Mouse (Mus musculus) kidney, embryonic 14.5 days (tissue): ENCODE measurements around the gene Hmgb1. TPM values are rescaled to one million over a fixed set of nuclear protein-coding genes. Genes with fewer than 3 reads are reported as not detected.

Experiments used
- ATAC-seq: fragments of 200-750 bp; cut with Nextera tagmentation; 2 replicates; pipeline ENCODE4 v1.8.0; 2017; ENCODE audit warnings: moderate number of reproducible peaks, mild to moderate bottlenecking, moderate TSS enrichment, moderate library complexity; ENCODE audit not compliant: low FRiP score, low TSS enrichment
- H3K27ac ChIP-seq: fragments of 300-500 bp; sonication (generic); 2 replicates; pipeline ENCODE4 v1.5.1; 2014; ENCODE audit warnings: low read depth, mild to moderate bottlenecking, low read length, moderate library complexity, mixed read lengths
- H3K27me3 ChIP-seq: fragments of 300-500 bp; sonication (generic); 2 replicates; pipeline ENCODE4 v1.6.1; 2014; ENCODE audit warnings: mild to moderate bottlenecking, low read length; ENCODE audit not compliant: control insufficient read depth, insufficient read depth
- H3K36me3 ChIP-seq: fragments of 300-500 bp; sonication (generic); 2 replicates; pipeline ENCODE4 v1.6.1; 2014; ENCODE audit warnings: low read length, mixed read lengths; ENCODE audit not compliant: control insufficient read depth, insufficient read depth
- H3K4me1 ChIP-seq: fragments of 300-500 bp; sonication (generic); 2 replicates; pipeline ENCODE4 v1.6.1; 2014; ENCODE audit warnings: low read length, mixed read lengths; ENCODE audit not compliant: control insufficient read depth, insufficient read depth
- H3K4me2 ChIP-seq: fragments of 300-500 bp; sonication (generic); replicated peaks from 2 replicates; pipeline ENCODE4 v1.6.1; 2014; ENCODE audit warnings: low read depth, mild to moderate bottlenecking, low read length
- H3K4me3 ChIP-seq: fragments of 300-500 bp; sonication (generic); 2 replicates; pipeline ENCODE4 v1.5.1; 2014; ENCODE audit warnings: mild to moderate bottlenecking, low read length
- H3K9ac ChIP-seq: fragments of 300-500 bp; sonication (generic); 2 replicates; pipeline ENCODE4 v1.6.1; 2014; ENCODE audit warnings: low read depth, mild to moderate bottlenecking, low read length, moderate library complexity
- H3K9me3 ChIP-seq: fragments of 300-500 bp; sonication (generic); 2 replicates; pipeline ENCODE4 v1.6.1; 2016; ENCODE audit warnings: low read length; ENCODE audit not compliant: control insufficient read depth
- WGBS: fragments of 180-500 bp; shearing (Covaris S2); extraction: QIAGEN DNeasy Blood & Tissue Kit; methylation state at CpG from one replicate; pipeline ENCODE4 v1.1.7; 2014; 5-methylcytosine and 5-hydroxymethylcytosine counted together
- polyA plus RNA-seq: library from polyadenylated mRNA; unstranded; fragments of >200 nt; fragmentation: Nextera tagmentation; extraction: Ambion mirVana; gene quantifications from 2 replicates; pipeline ENCODE4 v1.2.1, GENCODE M21; 2014

Hmgb1 gene
- polyA plus RNA-seq, 1 experiment from 2014 or later, result 1,862 TPM

DNA sequence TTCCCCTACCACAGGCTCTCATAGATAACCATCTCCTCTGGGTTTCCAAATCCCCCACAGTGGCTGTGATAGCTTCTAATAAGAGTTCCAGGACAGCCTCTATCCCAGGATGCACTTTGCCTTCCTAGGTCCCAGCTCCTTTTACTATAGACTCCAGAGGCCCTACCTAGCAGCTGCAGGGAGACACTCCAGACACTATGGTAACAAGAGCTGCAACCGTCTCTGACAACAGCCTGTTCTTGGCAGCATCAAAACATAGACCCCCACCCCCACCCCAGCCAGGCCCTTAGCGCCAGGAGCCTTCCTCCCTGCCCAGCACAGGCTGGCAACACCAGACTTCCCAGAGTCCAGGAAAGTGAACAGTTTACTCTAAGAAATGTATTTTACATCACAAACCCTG is 181.2 kb downstream of the Hmgb1 start:
- Histone ChIP-seq H3K27me3 (no peaks in the 10 kb centered on the region), H3K4me2 (no peak overlapping the region), H3K4me3 (no peak overlapping the region), H3K9ac (0 out of 2 replicates have a peak overlapping the region, but pooled peaks have one; percentile 4), H3K36me3 (no peaks in the 10 kb centered on the region), H3K4me1 (peaks cover 36% of the 10 kb centered on the region), H3K9me3 (no peaks in the 10 kb centered on the region), H3K27ac (peak overlapping the region; percentile 82)
- ATAC-seq, result no peak
- WGBS, result 30% methylated on average over 2 of the region's 2 CpGs

DNA sequence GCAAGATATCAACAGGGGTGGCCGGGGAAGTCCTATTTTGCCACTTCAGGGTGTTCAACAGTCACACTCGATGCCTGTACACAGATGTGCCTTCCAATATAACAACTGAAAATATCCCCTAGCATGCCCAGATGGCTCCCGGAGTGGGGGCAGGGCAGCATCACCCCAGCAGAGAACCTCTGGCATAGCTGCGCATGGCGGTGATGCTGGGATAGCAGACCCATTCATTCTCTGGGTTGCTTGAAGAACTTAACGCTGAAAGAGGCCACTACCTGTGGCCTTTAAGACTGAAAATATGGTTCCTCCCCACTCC is 181.5 kb downstream of the Hmgb1 start:
- no peaks in the 10 kb centered on the region for H3K27me3 ChIP-seq
- H3K9me3 ChIP-seq, result no peaks in the 10 kb centered on the region
- peak overlapping the region; percentile 82 for H3K27ac ChIP-seq
- H3K4me3 ChIP-seq, result no peak overlapping the region
- H3K4me1 ChIP-seq, result peaks cover 36% of the 10 kb centered on the region
- H3K4me2 ChIP-seq, result 0 out of 2 replicates have a peak overlapping the region, but pooled peaks have one; percentile 12
- WGBS, result 65% methylated on average over 6 of the region's 6 CpGs
- H3K9ac ChIP-seq, result 0 out of 2 replicates have a peak overlapping the region, but pooled peaks have one; percentile 4
- no peak for ATAC-seq
- H3K36me3 ChIP-seq, result no peaks in the 10 kb centered on the region

DNA sequence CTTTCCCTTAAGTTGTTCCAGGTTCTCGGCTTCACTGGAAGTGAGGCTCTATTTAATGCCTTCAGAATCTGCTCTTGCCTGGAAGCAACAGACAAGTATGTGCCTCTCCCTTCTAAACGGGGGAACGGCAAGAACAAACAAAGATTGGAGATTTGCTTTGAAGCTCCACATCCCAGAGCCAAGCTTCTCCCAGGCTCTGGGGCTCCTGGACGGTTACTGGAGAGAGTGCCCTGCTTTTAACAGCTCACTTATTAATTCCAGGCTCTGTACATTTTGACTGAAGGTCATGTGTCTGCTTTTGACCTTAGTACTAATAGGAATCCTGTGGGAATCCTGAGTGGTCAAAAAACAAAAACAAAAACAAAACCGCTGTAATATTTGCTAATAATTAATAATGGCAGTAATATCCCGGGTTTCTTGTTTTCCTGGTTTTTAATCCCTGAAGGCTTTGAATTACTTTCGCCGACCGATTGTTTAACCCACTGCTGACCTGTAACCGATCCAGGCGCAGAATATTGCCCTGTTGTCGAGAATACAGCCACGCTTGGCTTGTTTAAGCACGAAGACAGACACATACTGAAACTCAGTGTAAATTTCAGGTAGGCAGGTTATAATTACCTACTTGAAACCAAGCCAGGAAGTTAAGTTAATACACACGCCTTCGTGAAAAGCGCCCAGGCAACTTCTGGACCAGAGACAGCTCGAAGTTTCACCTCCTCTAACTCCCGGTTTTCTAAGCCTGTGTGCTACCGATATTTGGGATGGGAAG is 182.1 kb downstream of the Hmgb1 start:
- H3K27ac ChIP-seq, result peak overlapping the region; percentile 82
- no peaks in the 10 kb centered on the region for H3K9me3 ChIP-seq
- peaks cover 33% of the 10 kb centered on the region for H3K4me1 ChIP-seq
- ATAC-seq, result no peak
- WGBS, result 24% methylated on average over 20 of the region's 20 CpGs
- H3K4me2 ChIP-seq, result 0 out of 2 replicates have a peak overlapping the region, but pooled peaks have one; percentile 12
- H3K36me3 ChIP-seq, result no peaks in the 10 kb centered on the region
- no peaks in the 10 kb centered on the region for H3K27me3 ChIP-seq
- no peak overlapping the region for H3K9ac ChIP-seq
- H3K4me3 ChIP-seq, result no peak overlapping the region

DNA sequence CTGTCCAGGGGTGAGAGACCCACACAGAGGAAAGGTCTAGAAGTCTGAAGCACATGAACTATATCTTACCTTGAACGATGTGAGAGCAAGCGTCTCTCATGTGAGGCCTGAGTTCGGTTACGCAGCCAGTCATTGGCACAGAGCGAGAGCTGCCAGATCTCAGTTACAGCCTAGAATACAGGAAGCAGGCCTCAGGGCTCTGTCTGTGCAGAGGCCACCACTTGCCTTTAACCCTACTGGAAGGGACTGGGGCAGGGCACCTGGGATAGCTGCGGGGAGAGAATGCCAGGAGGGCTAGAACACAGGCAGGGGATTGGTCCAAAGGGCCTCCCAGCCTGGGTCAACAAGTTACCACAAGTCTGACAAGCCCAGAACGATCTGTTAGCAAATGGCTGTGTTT is 184.5 kb downstream of the Hmgb1 start:
- Histone ChIP-seq H3K9me3 (no peaks in the 10 kb centered on the region), H3K4me2 (no peak overlapping the region), H3K27me3 (no peaks in the 10 kb centered on the region), H3K27ac (no peak overlapping the region), H3K9ac (no peak overlapping the region), H3K4me3 (no peak overlapping the region), H3K36me3 (no peaks in the 10 kb centered on the region), H3K4me1 (peaks cover 22% of the 10 kb centered on the region)
- ATAC-seq, result no peak
- 93% methylated on average over 7 of the region's 7 CpGs for WGBS

DNA sequence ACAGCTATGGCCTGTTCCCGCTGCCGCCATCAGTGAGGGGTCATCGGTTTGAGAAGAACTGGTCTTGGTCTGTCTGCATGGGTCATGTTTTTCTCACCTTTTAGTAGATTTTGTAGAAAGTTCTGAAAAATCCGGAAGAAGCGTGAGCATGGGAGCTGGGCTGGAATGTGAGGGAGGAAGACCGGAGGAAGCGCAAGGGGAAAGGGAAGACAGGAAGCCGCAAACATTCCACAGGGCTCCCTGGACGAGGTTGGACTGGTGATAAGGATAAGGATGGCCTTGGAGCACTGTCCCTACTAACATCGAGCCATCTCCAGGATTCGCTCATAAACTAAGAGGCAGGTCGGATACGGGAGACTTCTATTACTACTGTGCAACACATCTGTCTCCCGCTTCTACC is 185.8 kb downstream of the Hmgb1 start:
- ATAC-seq, result no peak
- 77% methylated on average over 14 of the region's 14 CpGs for WGBS

DNA sequence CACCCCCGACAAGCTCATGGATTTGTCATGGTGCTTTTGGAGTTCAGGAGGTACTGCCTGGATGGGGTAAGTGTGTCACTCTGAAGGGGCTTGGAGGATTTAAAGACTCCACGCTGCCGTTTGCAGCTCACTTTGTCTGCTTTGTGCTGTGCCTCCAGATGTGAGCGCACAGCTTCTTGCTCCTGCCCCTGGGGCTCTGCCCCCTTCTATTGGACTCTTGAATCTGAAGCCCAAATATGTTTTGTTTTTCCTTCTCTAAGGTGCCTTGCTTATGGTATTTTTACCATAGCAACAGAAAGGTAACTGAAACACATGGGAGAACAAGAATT is 187.6 kb downstream of the Hmgb1 start:
- ATAC-seq, result no peak
- no peak overlapping the region for H3K4me2 ChIP-seq
- no peak overlapping the region for H3K9ac ChIP-seq
- 64% methylated on average over 4 of the region's 4 CpGs for WGBS
- H3K27me3 ChIP-seq, result no peaks in the 10 kb centered on the region
- H3K4me3 ChIP-seq, result no peak overlapping the region
- no peak overlapping the region for H3K27ac ChIP-seq
- peaks cover 12% of the 10 kb centered on the region; the same call in 1 of the 2 replicates for H3K4me1 ChIP-seq
- no peaks in the 10 kb centered on the region for H3K36me3 ChIP-seq
- no peaks in the 10 kb centered on the region for H3K9me3 ChIP-seq

More for the DNA sequence above, 185.8 kb downstream of the Hmgb1 start:
- Histone ChIP-seq H3K4me1 (peaks cover 29% of the 10 kb centered on the region), H3K4me3 (no peak overlapping the region), H3K27ac (no peak overlapping the region), H3K27me3 (no peaks in the 10 kb centered on the region), H3K36me3 (no peaks in the 10 kb centered on the region), H3K4me2 (no peak overlapping the region), H3K9me3 (no peaks in the 10 kb centered on the region), H3K9ac (no peak overlapping the region)

Other genes with a start within 250 kb of the Hmgb1 start
- 0.47 TPM in 1 of 2 replicates, not detected in the other for gene Gm42791, start 189.3 kb downstream of the Hmgb1 start, polyA plus RNA-seq
- 44.2 and 53.9 TPM in 2 replicates for gene Uspl1, start 139 bp downstream of the Hmgb1 start, polyA plus RNA-seq
- gene Alox5ap, start 80.3 kb upstream of the Hmgb1 start, polyA plus RNA-seq, result 12.6 and 12.8 TPM in 2 replicates
- 0.18 TPM in 1 of 2 replicates, not detected in the other for gene Medag, start 227.3 kb upstream of the Hmgb1 start, polyA plus RNA-seq